In genomic region chr14:99299022-99299481, GRCm38 (mm10) we compare ENCODE assay signal across 8 mouse cellular contexts. TPM values are rescaled to one million over a fixed set of nuclear protein-coding genes. Genes with fewer than 3 reads are reported as not detected.
DNase-seq lines count a peak whose midpoint lies in the region; ATAC-seq and TF ChIP-seq lines count a peak whose summit lies in the region.

No protein-coding gene starts in this region.

- H3K4me2 ChIP-seq in forebrain, embryonic 11.5 days (ENCODE audit: low read depth, low read length, severe bottlenecking) = peak overlapping the region; percentile 98
- H3K4me2 ChIP-seq in heart, embryonic 14.5 days (ENCODE audit: low read length) = peak overlapping the region; percentile 100
- H3K4me2 ChIP-seq in liver, postnatal 0 days (ENCODE audit: low read depth, low read length) = peak overlapping the region; percentile 99
- H3K4me2 ChIP-seq in neural tube, embryonic 15.5 days = peak overlapping the region; percentile 97

- H3K36me3 ChIP-seq in forebrain, embryonic 11.5 days (ENCODE audit: control insufficient read depth, insufficient read depth, low read length) = no peaks in the 10 kb centered on the region
- H3K36me3 ChIP-seq in heart, embryonic 14.5 days (ENCODE audit: control insufficient read depth, insufficient read depth, low read length) = no peaks in the 10 kb centered on the region
- H3K36me3 ChIP-seq in liver, postnatal 0 days (replicated peaks; ENCODE audit: insufficient read depth, low read length) = no peaks in the 10 kb centered on the region
- H3K36me3 ChIP-seq in neural tube, embryonic 15.5 days = no peaks in the 10 kb centered on the region

- no peaks in the 10 kb centered on the region for H3K4me1 ChIP-seq in brown adipose tissue, adult 24 weeks (ENCODE audit: control insufficient read depth, insufficient read depth, insufficient read length, low read length)
- peaks cover 3% of the 10 kb centered on the region; the same call in 1 of the 2 replicates for H3K4me1 ChIP-seq in forebrain, embryonic 11.5 days (replicated peaks; ENCODE audit: control insufficient read depth, insufficient read depth, low read length)
- peaks cover 2 to 8% of the 10 kb centered on the region in 2 experiments; a peak in 2 of 4 replicates for H3K4me1 ChIP-seq in heart, embryonic 14.5 days (ENCODE audit: control insufficient read depth in 2 of 2, insufficient read depth in 2 of 2, low read length in 2 of 2)
- peaks cover 21% of the 10 kb centered on the region for H3K4me1 ChIP-seq in liver, postnatal 0 days (ENCODE audit: insufficient read depth)
- peaks cover 14% of the 10 kb centered on the region for H3K4me1 ChIP-seq in neural tube, embryonic 15.5 days

- DNase-seq in CD4-positive helper T cell, adult 2 months (ENCODE audit: low read depth, low spot score) = peak; percentile 17
- DNase-seq in forebrain, embryonic 11.5 days (ENCODE audit: low spot score) = peak; percentile 82
- DNase-seq in kidney, postnatal 10 days = peak; percentile 77
- peak; percentile 73 for DNase-seq in liver, postnatal 0 days
- peak; percentile 57 for DNase-seq in testis, postnatal 14 days (ENCODE audit: low spot score)

- H3K4me3 ChIP-seq in brown adipose tissue, adult 24 weeks (ENCODE audit: insufficient read depth, low read depth, low read length) = peak overlapping the region; percentile 56
- peak overlapping the region; percentile 60 for H3K4me3 ChIP-seq in forebrain, embryonic 11.5 days (ENCODE audit: low read depth, low read length)
- H3K4me3 ChIP-seq in heart, embryonic 14.5 days (ENCODE audit: control insufficient read depth in 1 of 2, insufficient read depth in 1 of 2, low read depth in 1 of 2, low read length in 2 of 2) = peak overlapping the region; percentile 75 to 76
- H3K4me3 ChIP-seq in liver, postnatal 0 days (ENCODE audit: low read depth, low read length) = peak overlapping the region; percentile 75
- peak overlapping the region; percentile 78 for H3K4me3 ChIP-seq in neural tube, embryonic 15.5 days (replicated peaks)

- peak; percentile 28; the same call in 1 of the 2 replicates for TF ChIP-seq CTCF in liver, postnatal 0 days (IDR thresholded peaks at IDR 0.05; ENCODE audit: low read depth)

- no peaks in the 10 kb centered on the region for H3K9me3 ChIP-seq in forebrain, embryonic 11.5 days (ENCODE audit: control insufficient read depth, low read length)
- no peaks in the 10 kb centered on the region for H3K9me3 ChIP-seq in heart, embryonic 14.5 days (ENCODE audit: control insufficient read depth, low read length)
- no peaks in the 10 kb centered on the region for H3K9me3 ChIP-seq in liver, postnatal 0 days (ENCODE audit: low read length)
- H3K9me3 ChIP-seq in neural tube, embryonic 15.5 days (replicated peaks) = no peaks in the 10 kb centered on the region

- peaks cover 20% of the 10 kb centered on the region for H3K27me3 ChIP-seq in forebrain, embryonic 11.5 days (ENCODE audit: control insufficient read depth, insufficient read depth, low read length)
- H3K27me3 ChIP-seq in heart, embryonic 14.5 days (ENCODE audit: control insufficient read depth, insufficient read depth, low read length) = peaks cover 5% of the 10 kb centered on the region; the same call in 1 of the 2 replicates
- peaks cover 15% of the 10 kb centered on the region for H3K27me3 ChIP-seq in liver, postnatal 0 days (ENCODE audit: insufficient read depth, low read length)
- peaks cover 14% of the 10 kb centered on the region for H3K27me3 ChIP-seq in neural tube, embryonic 15.5 days (replicated peaks)

- peak; percentile 85 for ATAC-seq in forebrain, embryonic 11.5 days (replicated peaks; ENCODE audit: low FRiP score)
- peak; percentile 82 for ATAC-seq in heart, embryonic 14.5 days (ENCODE audit: insufficient number of reproducible peaks, insufficient read depth, low FRiP score, low read depth)
- peak; percentile 59 for ATAC-seq in liver, postnatal 0 days
- ATAC-seq in neural tube, embryonic 15.5 days (ENCODE audit: low FRiP score) = peak; percentile 89

- H3K9ac ChIP-seq in forebrain, embryonic 11.5 days (ENCODE audit: low read length) = peak overlapping the region; percentile 49
- peak overlapping the region; percentile 78 for H3K9ac ChIP-seq in heart, embryonic 14.5 days (ENCODE audit: low read length)
- peak overlapping the region; percentile 73 for H3K9ac ChIP-seq in liver, postnatal 0 days (replicated peaks)
- H3K9ac ChIP-seq in neural tube, embryonic 15.5 days (replicated peaks) = peak overlapping the region; percentile 65

- H3K27ac ChIP-seq in brown adipose tissue, adult 24 weeks (replicated peaks; ENCODE audit: low read depth, low read length) = no peak overlapping the region
- no peak overlapping the region for H3K27ac ChIP-seq in forebrain, embryonic 11.5 days (ENCODE audit: low read depth, low read length)
- 0 out of 4 replicates have a peak overlapping the region, but pooled peaks of 1 of the 2 experiments have one; percentile 12 for H3K27ac ChIP-seq in heart, embryonic 14.5 days (replicated peaks in 1 of 2; ENCODE audit: control insufficient read depth in 1 of 2, insufficient read depth in 1 of 2, low read depth in 2 of 2, low read length in 2 of 2)
- H3K27ac ChIP-seq in liver, postnatal 0 days (ENCODE audit: low read depth) = peak overlapping the region; percentile 49; the same call in 1 of the 2 replicates
- peak overlapping the region; percentile 63 for H3K27ac ChIP-seq in neural tube, embryonic 15.5 days (replicated peaks)

- under 1% methylated on average over 51 of the region's 60 CpGs for WGBS in forebrain, embryonic 11.5 days
- whole genome bisulfite sequencing in heart, embryonic 14.5 days = under 1% methylated on average over 48 of the region's 60 CpGs
- WGBS in liver, postnatal 0 days (ENCODE audit: insufficient replicate concordance) = 4% methylated on average over 53 of the region's 60 CpGs
- under 1% methylated on average over 56 of the region's 60 CpGs for WGBS in neural tube, embryonic 15.5 days

- no peak for TF ChIP-seq EP300 in liver, postnatal 0 days (IDR thresholded peaks at IDR 0.05; ENCODE audit: low read depth)

RNA-seq across cellular contexts. Expression of gene Klf5, which starts 0.6 kb away (rescaled TPM):
- polyA plus RNA-seq in brown adipose tissue, adult 24 weeks (2012; ENCODE audit: insufficient read depth, insufficient read length, missing spikeins) = 0.46 TPM in 1 of 2 replicates, not detected in the other
- polyA plus RNA-seq in forebrain, embryonic 11.5 days (2014; fragmentation: Nextera tagmentation; extraction: Ambion mirVana) = 1.9 and 2.0 TPM in 2 replicates
- 2.2 and 2.6 TPM in 2 replicates for polyA plus RNA-seq in heart, embryonic 14.5 days (2014; fragmentation: Nextera tagmentation; extraction: Ambion mirVana)
- polyA plus RNA-seq in liver, postnatal 0 days (2015; fragmentation: Nextera tagmentation; extraction: Ambion mirVana) = 2.0 and 2.6 TPM in 2 replicates
- 5.2 and 11.3 TPM in 2 replicates for polyA plus RNA-seq in neural tube, embryonic 15.5 days (2015; fragmentation: Nextera tagmentation; extraction: Ambion mirVana)

Comparison
In these comparisons a context has a peak if more than half of its experiments do, and no peak if none do; other contexts are left out.
1. DNase-seq: peak in every context shown above with its lines; median percentile 82 in forebrain, embryonic 11.5 days; 77 in kidney, postnatal 10 days; 73 in liver, postnatal 0 days; 57 in testis, postnatal 14 days; 17 in CD4-positive helper T cell, adult 2 months.
2. H3K27ac ChIP-seq: peak in liver, postnatal 0 days (single experiment) and neural tube, embryonic 15.5 days (single experiment); none in brown adipose tissue, adult 24 weeks (single experiment) and forebrain, embryonic 11.5 days (single experiment).
3. Peak in every context shown above with its lines, with median percentiles within 50 percentile points of each other: H3K4me3 ChIP-seq, ATAC-seq, H3K4me2 ChIP-seq and H3K9ac ChIP-seq.